Mouse (Mus musculus) neural tube, embryonic 13.5 days (tissue): ENCODE data around the gene Fblim1. TPM values are rescaled to one million over a fixed set of nuclear protein-coding genes. Genes with fewer than 3 reads are reported as not detected.
"Not testable (repeated sequence)": the region's sequence is repeated elsewhere in the genome, so short reads cannot be mapped to it uniquely, and the experiment has no call there.

Experiments used
- ATAC-seq: fragments of 200-750 bp; cut with Nextera tagmentation; 2 replicates; pipeline ENCODE4 v1.8.0; 2017; ENCODE audit warnings: low read depth, mild to moderate bottlenecking, moderate TSS enrichment, moderate library complexity
- H3K27ac ChIP-seq: fragments of 300-500 bp; sonication (generic); replicated peaks from 2 replicates; pipeline ENCODE4 v1.5.1; 2015; ENCODE audit warnings: moderate library complexity, mild to moderate bottlenecking, inconsistent platforms
- H3K27me3 ChIP-seq: fragments of 300-500 bp; sonication (generic); 2 replicates; pipeline ENCODE4 v1.6.1; 2015; ENCODE audit warnings: mild to moderate bottlenecking, inconsistent platforms
- H3K36me3 ChIP-seq: fragments of 300-500 bp; sonication (generic); 2 replicates; pipeline ENCODE4 v1.6.1; 2015; ENCODE audit warnings: mild to moderate bottlenecking, inconsistent platforms
- H3K4me1 ChIP-seq: fragments of 300-500 bp; sonication (generic); replicated peaks from 2 replicates; pipeline ENCODE4 v1.6.1; 2015; ENCODE audit warnings: inconsistent platforms
- H3K4me2 ChIP-seq: fragments of 300-500 bp; sonication (generic); 2 replicates; pipeline ENCODE4 v1.6.1; 2015; ENCODE audit warnings: inconsistent platforms, mild to moderate bottlenecking, moderate library complexity
- H3K4me3 ChIP-seq: fragments of 300-500 bp; sonication (generic); 2 replicates; pipeline ENCODE4 v1.5.1; 2015; ENCODE audit warnings: mild to moderate bottlenecking, inconsistent platforms
- H3K9ac ChIP-seq: fragments of 300-500 bp; sonication (generic); 2 replicates; pipeline ENCODE4 v1.6.1; 2015; ENCODE audit warnings: moderate library complexity, mild to moderate bottlenecking, inconsistent platforms
- H3K9me3 ChIP-seq: fragments of 300-500 bp; sonication (generic); 2 replicates; pipeline ENCODE4 v1.6.1; 2016; ENCODE audit warnings: inconsistent platforms
- WGBS: fragments of 180-500 bp; shearing (Covaris S2); methylation state at CpG from one replicate; pipeline ENCODE4 v1.1.7; 2015; 5-methylcytosine and 5-hydroxymethylcytosine counted together
- polyA plus RNA-seq: library from polyadenylated mRNA; unstranded; fragments of >200 nt; fragmentation: Nextera tagmentation; extraction: Ambion mirVana; gene quantifications from 2 replicates; pipeline ENCODE4 v1.2.1, GENCODE M21; 2015

Fblim1 gene
- polyA plus RNA-seq, 1 experiment from 2014 or later, result 36.6 TPM

DNA sequence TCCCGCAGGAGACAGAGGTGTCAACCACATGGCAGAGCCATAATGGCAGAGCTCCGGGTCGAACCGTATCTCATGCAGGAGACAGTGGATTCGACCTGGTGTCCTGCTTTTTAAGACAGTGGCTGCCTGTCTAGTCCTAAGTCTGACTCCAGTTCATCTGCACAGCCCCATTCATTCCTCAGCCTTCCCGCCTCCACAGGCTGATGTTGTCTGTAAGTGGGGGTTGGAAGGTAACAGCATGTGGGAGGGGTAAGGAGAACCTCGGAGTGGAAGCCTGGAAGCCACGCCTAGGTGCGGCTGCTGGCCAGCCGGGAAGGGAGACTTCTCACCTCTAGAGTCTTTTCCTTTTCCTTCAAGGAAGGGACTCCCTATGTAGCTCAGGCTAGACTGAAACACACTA, 34.0 kb downstream of the Fblim1 start:
- Histone ChIP-seq H3K4me1 (no peaks in the 10 kb centered on the region; the same call in 1 of the 2 replicates), H3K9ac (no peak overlapping the region), H3K4me3 (no peak overlapping the region), H3K36me3 (0 out of 2 replicates have a peak, but pooled peaks cover 2% of the 10 kb centered on the region), H3K27ac (no peak overlapping the region), H3K9me3 (0 out of 2 replicates have a peak, but pooled peaks cover 2% of the 10 kb centered on the region), H3K4me2 (no peak overlapping the region), H3K27me3 (no peaks in the 10 kb centered on the region)
- no peak for ATAC-seq
- 67% methylated on average over 10 of the region's 10 CpGs for WGBS

DNA sequence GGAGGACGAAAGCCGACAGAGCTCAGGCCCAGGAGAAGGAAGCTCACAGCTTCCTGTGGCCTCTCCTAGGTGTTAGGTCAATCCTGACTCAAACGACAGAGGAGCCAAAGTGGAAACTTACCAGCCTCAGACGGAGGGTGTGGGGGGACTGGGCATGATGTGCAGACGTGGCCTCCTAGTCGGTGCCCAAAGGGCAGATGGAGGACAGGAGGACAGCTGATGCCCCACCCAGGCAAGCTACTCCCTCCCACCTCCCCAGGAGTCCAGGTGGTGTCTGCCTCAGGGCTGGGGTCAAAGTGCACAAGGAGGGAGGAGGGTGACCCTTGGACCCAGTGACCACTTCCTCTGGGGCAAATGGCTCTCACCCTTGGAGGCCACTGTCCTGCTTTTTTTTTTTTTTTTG, 34.6 kb downstream of the Fblim1 start:
- 64% methylated on average over 6 of the region's 6 CpGs for WGBS

DNA sequence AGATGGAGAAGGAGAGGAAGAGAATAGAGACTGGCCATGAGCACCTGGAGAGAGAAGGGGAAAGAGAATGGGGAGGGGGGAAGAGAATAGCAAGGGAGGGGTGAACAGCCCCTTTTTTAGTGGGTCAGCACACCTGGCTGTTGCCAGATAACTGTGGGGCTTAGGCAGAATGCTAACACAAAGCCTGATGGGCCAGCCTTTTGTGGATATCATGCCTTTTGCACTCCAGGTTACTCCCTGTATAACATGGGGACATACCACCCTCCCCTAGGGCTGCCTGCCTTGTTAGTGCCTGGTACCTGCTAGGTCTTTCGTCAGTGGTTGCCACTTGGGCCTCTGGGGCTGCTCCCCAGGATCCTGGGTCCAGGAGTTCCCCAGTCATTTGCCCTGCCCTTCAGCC, 35.1 kb downstream of the Fblim1 start:
- Histone ChIP-seq H3K36me3 (no peaks in the 10 kb centered on the region), H3K9ac (no peak overlapping the region), H3K9me3 (no peaks in the 10 kb centered on the region), H3K4me1 (no peaks in the 10 kb centered on the region; the same call in 1 of the 2 replicates), H3K27me3 (no peaks in the 10 kb centered on the region), H3K4me3 (no peak overlapping the region), H3K27ac (no peak overlapping the region), H3K4me2 (no peak overlapping the region)
- ATAC-seq, result no peak
- WGBS, result 71% methylated on average over 1 of the region's 1 CpGs

More for the DNA sequence above, 34.6 kb downstream of the Fblim1 start:
- Histone ChIP-seq H3K4me1 (no peaks in the 10 kb centered on the region; the same call in 1 of the 2 replicates), H3K36me3 (no peaks in the 10 kb centered on the region), H3K9me3 (no peaks in the 10 kb centered on the region), H3K27ac (no peak overlapping the region), H3K4me2 (no peak overlapping the region), H3K27me3 (no peaks in the 10 kb centered on the region), H3K4me3 (no peak overlapping the region), H3K9ac (no peak overlapping the region)
- no peak for ATAC-seq

DNA sequence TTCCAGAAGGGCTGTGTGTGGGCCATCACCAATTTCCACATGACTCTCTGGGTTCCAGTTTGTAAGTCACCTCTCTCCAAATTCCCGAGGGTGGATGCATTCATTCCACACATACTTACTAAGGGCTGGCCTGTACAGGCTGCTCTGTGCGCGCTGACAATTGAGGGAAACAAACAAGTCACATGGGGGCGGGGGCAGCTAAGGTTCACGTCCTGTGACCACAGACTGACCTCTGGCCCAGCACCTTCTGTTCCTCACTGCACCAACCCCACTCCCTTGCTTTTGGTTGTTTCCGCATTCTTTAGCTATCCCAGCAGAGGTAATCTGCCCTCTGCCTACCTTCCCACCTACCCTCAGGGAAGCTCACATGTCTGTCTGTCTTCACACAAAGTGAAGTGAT, 35.9 kb downstream of the Fblim1 start:
- 59% methylated on average over 6 of the region's 6 CpGs for WGBS
- Histone ChIP-seq H3K27me3 (no peaks in the 10 kb centered on the region), H3K4me3 (no peak overlapping the region), H3K4me1 (no peaks in the 10 kb centered on the region; the same call in 1 of the 2 replicates), H3K27ac (no peak overlapping the region), H3K36me3 (no peaks in the 10 kb centered on the region), H3K9me3 (no peaks in the 10 kb centered on the region), H3K9ac (no peak overlapping the region), H3K4me2 (no peak overlapping the region)
- ATAC-seq, result no peak

DNA sequence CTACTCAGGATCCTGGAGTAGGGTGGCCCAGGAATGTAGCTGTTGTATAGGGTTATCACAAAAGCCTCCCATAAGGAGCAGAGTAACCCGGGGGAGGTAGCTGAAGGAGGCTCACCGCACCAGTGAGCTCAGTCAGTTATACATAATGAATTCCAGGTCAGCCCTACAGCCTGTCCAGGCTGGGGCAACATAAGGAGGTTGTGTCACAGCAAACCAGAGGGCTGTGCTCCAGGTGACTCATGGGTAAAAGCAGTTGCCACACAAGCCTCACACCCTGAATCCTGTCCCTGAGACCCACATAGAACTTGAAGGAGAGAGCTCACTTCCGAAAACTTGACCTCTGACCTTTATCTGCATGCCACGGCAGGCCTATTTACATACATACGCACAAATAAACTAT, 36.9 kb downstream of the Fblim1 start:
- ATAC-seq, result no peak
- no peak overlapping the region for H3K4me2 ChIP-seq
- WGBS, result 91% methylated on average over 5 of the region's 5 CpGs
- no peak overlapping the region for H3K27ac ChIP-seq
- no peak overlapping the region for H3K4me3 ChIP-seq
- no peaks in the 10 kb centered on the region for H3K36me3 ChIP-seq
- no peaks in the 10 kb centered on the region for H3K9me3 ChIP-seq
- H3K9ac ChIP-seq, result no peak overlapping the region
- H3K4me1 ChIP-seq, result no peaks in the 10 kb centered on the region
- no peaks in the 10 kb centered on the region for H3K27me3 ChIP-seq

DNA sequence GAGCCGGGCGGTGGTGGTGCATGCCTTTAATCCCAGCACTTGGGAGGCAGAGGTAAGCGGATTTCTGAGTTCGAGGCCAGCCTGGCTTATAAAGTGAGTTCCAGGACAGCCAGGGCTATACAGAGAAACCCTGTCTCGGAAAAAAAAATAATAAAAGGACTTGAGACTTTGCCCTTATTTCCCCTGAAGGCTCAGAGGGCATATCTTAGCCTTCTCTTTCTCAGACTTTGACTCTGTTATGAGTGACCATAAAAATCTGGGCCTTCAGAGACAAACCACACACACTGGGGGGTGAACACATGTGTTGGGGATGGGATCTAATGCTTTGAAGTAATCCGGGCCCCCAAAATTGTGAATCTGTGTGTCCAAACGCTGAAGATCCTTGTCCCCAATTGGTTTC, 38.7 kb downstream of the Fblim1 start:
- not testable (repeated sequence) for H3K36me3 ChIP-seq, H3K4me2 ChIP-seq, H3K27me3 ChIP-seq, H3K9ac ChIP-seq, ATAC-seq, H3K4me1 ChIP-seq, H3K9me3 ChIP-seq, H3K4me3 ChIP-seq, H3K27ac ChIP-seq
- WGBS, result 89% methylated on average over 7 of the region's 7 CpGs

DNA sequence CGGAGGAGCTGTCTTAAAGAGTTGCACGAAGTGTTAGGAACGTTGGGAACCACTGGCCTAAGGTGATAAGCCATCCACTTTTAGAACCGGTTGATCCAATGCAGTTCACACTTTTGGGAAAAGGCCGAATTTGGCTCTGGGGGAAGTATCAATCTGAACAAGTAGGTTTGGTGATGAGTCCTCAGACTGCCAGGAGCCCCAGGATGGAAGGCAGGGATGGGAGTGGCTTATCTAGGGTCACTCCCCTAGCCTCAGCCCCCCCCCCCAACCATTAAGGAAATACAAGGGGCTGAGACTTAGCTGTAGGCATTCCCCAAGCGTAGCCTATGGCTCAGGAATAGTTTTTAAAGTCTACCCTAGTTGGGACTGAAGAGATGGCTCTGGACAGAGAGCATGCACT, 39.7 kb downstream of the Fblim1 start:
- Histone ChIP-seq H3K4me3 (no peak overlapping the region), H3K4me2 (no peak overlapping the region), H3K9ac (no peak overlapping the region), H3K27ac (no peak overlapping the region), H3K36me3 (no peaks in the 10 kb centered on the region), H3K27me3 (no peaks in the 10 kb centered on the region), H3K4me1 (no peaks in the 10 kb centered on the region), H3K9me3 (no peaks in the 10 kb centered on the region)
- ATAC-seq, result no peak
- WGBS, result 91% methylated on average over 6 of the region's 6 CpGs

DNA sequence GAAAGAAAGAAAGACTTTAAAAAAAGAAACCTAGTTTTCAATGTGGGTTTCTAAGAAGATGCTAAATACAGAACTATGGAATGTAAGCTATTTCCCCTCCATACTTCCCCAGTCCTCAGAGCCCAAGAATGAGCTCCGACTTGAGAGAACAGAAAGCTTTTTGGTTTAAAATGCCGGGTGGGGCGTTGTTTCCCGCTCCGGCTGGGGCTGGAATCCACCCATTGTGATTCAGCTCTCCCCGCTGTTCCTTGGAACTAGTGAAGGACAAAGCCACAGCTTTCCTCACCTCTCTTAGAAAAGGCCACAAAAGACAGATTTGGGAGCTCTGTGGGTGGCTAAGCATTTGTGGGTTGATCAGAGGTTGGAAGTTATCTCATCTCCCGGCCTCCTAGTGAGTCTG, 40.6 kb downstream of the Fblim1 start:
- H3K4me1 ChIP-seq, result no peaks in the 10 kb centered on the region
- H3K27me3 ChIP-seq, result no peaks in the 10 kb centered on the region
- H3K36me3 ChIP-seq, result no peaks in the 10 kb centered on the region
- no peak for ATAC-seq
- H3K9ac ChIP-seq, result no peak overlapping the region
- H3K9me3 ChIP-seq, result no peaks in the 10 kb centered on the region
- H3K4me3 ChIP-seq, result no peak overlapping the region
- no peak overlapping the region for H3K27ac ChIP-seq
- WGBS, result 32% methylated on average over 7 of the region's 7 CpGs
- H3K4me2 ChIP-seq, result no peak overlapping the region

DNA sequence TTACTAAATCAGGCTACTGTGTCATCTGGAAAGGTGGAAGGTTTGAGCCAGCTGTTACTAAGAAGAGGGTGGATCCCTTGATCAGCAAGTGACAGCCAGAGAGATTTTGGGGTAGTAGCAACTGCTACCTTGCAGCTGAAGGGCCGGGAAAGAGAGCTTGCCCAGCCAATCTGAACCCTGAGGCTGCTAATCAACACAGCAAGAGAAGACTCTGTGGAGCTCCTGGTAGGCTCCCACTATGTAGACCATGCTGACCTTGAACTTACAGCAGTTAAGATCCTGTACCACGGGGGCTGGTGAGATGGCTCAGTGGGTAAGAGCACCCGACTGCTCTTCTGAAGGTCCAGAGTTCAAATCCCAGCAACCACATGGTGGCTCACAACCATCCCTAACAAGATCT, 41.2 kb downstream of the Fblim1 start:
- H3K27me3 ChIP-seq, result no peaks in the 10 kb centered on the region
- ATAC-seq, result no peak
- H3K4me2 ChIP-seq, result no peak overlapping the region
- no peak overlapping the region for H3K27ac ChIP-seq
- WGBS, result 81% methylated on average over 3 of the region's 3 CpGs
- H3K9me3 ChIP-seq, result no peaks in the 10 kb centered on the region
- no peak overlapping the region for H3K9ac ChIP-seq
- peaks cover 2% of the 10 kb centered on the region for H3K4me1 ChIP-seq
- H3K4me3 ChIP-seq, result no peak overlapping the region
- H3K36me3 ChIP-seq, result no peaks in the 10 kb centered on the region

DNA sequence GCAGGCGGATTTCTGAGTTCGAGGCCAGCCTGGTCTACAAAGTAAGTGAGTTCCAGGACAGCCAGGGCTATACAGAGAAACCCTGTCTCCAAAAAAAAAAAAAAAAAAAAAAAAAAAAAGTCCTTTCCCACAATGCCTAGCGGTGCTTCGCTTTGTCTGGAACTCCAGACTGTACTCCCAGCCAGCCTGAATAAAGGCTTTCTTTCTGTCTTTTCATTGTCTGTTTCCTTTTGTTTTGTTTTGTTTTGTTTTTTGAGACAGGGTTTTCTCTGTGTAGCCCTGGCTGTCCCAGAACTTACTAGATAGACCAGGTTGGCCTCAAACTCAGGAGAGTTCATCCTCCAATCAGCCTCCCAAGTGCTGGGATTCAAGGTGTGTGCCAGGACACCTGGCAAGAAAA, 41.7 kb downstream of the Fblim1 start:
- H3K4me1 ChIP-seq, result peaks cover 7% of the 10 kb centered on the region
- no peaks in the 10 kb centered on the region for H3K27me3 ChIP-seq
- no peak overlapping the region for H3K4me2 ChIP-seq
- ATAC-seq, result no peak
- 92% methylated on average over 4 of the region's 4 CpGs for WGBS
- no peak overlapping the region for H3K27ac ChIP-seq
- no peaks in the 10 kb centered on the region for H3K36me3 ChIP-seq
- H3K9ac ChIP-seq, result no peak overlapping the region
- H3K9me3 ChIP-seq, result no peaks in the 10 kb centered on the region
- H3K4me3 ChIP-seq, result no peak overlapping the region

DNA sequence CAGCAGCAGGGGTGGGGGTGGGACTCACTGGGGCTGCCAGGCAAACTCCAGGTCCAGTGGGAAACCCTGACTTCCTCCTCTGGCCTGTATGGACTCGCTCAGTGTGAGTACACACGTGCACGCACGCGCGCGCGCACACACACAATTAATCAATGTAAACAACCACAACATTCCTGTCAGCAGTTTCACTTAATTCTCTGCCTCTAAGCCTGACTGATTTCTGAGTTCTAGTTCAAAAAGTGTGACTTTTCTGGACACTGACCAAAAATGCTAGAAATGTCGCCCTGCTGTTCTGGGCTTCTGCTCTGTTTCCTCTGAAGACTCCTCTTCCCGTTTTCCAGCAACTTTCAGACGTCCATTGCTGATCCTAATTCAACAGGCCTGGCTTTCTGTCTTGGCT, 43.6 kb downstream of the Fblim1 start:
- Histone ChIP-seq H3K27ac (no peak overlapping the region; the same call in 1 of the 2 replicates), H3K4me1 (peaks cover 20% of the 10 kb centered on the region), H3K36me3 (no peaks in the 10 kb centered on the region), H3K4me3 (no peak overlapping the region), H3K27me3 (no peaks in the 10 kb centered on the region), H3K4me2 (no peak overlapping the region), H3K9ac (no peak overlapping the region), H3K9me3 (no peaks in the 10 kb centered on the region)
- 88% methylated on average over 11 of the region's 11 CpGs for WGBS
- ATAC-seq, result no peak

DNA sequence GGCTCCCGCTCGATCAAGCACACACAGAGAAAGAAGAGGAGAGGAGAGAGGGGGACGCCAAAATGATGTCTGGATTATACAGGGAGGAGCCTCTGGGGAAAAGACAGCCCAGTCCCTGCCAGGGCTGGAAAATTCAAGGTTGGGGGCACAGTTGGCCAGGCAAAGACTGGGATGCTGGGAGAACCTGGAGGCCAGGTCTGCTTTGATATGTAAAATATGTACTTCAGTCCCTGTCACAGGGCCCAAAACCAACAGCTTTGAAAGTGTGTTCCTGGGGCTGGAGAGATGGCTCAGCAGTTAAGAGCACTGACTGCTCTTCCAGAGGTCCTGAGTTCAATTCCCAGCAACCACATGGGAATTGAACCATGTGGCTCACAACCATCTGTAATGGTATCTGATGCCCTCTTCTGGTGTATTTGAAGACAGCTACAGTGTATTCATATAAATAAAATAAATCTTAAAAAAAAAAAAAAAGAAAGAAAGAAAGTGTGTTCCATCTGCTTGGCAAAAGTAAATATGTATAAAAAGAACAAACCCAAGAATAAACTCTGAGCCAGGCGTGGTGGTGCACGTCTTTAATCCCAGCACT, 44.5 kb downstream of the Fblim1 start:
- not testable (repeated sequence) for H3K9me3 ChIP-seq, H3K27me3 ChIP-seq, H3K4me3 ChIP-seq, H3K9ac ChIP-seq, H3K27ac ChIP-seq, ATAC-seq, H3K4me2 ChIP-seq, H3K36me3 ChIP-seq
- 76% methylated on average over 5 of the region's 5 CpGs for WGBS
- H3K4me1 ChIP-seq, result peaks cover 20% of the 10 kb centered on the region

DNA sequence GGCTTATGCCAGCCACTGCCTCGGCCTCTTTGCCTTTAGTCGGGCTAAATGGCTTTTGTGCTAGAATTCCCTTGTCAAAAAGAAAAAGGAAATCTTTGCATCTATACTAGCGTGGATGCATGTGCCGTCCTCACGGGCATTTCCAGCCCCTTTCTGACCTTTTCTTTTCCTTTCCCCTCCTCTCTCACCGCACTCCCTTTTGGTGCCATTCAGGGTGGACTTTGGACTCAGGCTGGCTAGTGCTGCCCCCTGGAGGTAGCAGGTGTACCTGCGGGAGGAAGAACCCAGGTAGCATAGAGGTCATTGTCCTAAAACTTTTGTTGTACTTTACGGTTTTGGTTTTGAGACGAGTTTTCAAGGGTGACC, 46.0 kb downstream of the Fblim1 start:
- Histone ChIP-seq H3K4me3 (peak overlapping the region; percentile 39), H3K9ac (peak overlapping the region; percentile 72), H3K9me3 (no peaks in the 10 kb centered on the region), H3K4me1 (peaks cover 20% of the 10 kb centered on the region), H3K27me3 (no peaks in the 10 kb centered on the region), H3K27ac (peak overlapping the region; percentile 90), H3K36me3 (no peaks in the 10 kb centered on the region), H3K4me2 (peak overlapping the region; percentile 81)
- WGBS, result under 1% methylated on average over 9 of the region's 9 CpGs
- peak; percentile 45 for ATAC-seq
